Mouse (Mus musculus): ENCODE data around the gene Mrps15. TPM values are rescaled to one million over a fixed set of nuclear protein-coding genes. Genes with fewer than 3 reads are reported as not detected.

Gene Mrps15
- polyA plus RNA-seq, 1 experiment from 2014 or later = 130 TPM

DNA sequence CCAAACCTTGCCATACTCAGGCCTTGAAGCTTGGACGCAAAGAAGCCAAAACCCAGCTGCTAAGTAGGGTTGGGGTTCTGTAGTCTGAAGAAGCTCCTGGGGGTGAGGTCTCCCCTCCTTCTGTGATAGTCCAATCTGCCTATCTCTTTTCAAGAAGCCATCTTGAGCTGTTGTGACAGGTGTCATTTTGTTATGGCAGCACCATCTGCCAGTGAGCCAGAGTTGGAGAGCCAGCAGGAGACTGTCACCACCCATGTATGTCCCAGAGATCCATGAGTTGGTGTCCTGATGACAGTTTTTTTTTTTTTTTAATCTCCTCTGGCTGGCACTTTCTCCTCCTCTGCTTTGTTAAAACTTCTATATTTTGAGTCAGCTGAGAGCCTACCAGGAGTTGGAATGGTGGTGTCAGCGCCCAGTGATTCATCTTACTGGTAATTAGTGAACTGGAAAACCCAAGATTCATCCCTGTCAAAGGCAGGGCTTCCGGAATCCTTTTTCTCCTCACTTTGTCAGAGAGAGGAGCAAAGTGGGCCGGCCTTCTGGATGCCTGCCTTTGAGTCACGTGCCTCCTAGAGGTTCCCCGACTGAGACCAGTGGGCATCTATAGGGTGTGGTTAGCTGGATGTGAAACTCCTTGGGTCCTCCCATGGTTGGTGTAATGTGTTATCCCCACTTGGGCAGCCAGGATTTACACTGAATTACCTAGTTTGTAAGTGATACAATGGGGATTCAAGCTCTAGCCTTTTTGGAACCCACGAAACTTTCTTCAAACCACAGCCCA lies 55.5 kb downstream of the Mrps15 start:
- no peak for ATAC-seq (ENCODE audit: insufficient number of reproducible peaks, low FRiP score, low TSS enrichment, low read depth)
- no peaks in the 10 kb centered on the region for H3K9me3 ChIP-seq
- H3K4me1 ChIP-seq = peaks cover 41% of the 10 kb centered on the region
- peak overlapping the region; percentile 86 for H3K27ac ChIP-seq
- WGBS = 49% methylated on average over 7 of the region's 7 CpGs
- no peak overlapping the region for H3K4me3 ChIP-seq
- H3K36me3 ChIP-seq = peaks cover 12% of the 10 kb centered on the region
- H3K9ac ChIP-seq = no peak overlapping the region
- H3K4me2 ChIP-seq = no peak overlapping the region
- no peaks in the 10 kb centered on the region for H3K27me3 ChIP-seq

- Histone ChIP-seq H3K36me3 (peaks cover 9% of the 10 kb centered on the region), H3K4me1 (peaks cover 40% of the 10 kb centered on the region), H3K27me3 (no peaks in the 10 kb centered on the region), H3K27ac (peak overlapping the region; percentile 86), H3K9ac (0 out of 2 replicates have a peak overlapping the region, but pooled peaks have one; percentile 18), H3K4me3 (peak overlapping the region; percentile 84), H3K4me2 (peak overlapping the region; percentile 85), H3K9me3 (no peaks in the 10 kb centered on the region)
- peak; percentile 59; the same call in 1 of the 2 replicates for ATAC-seq (ENCODE audit: insufficient number of reproducible peaks, low FRiP score, low TSS enrichment, low read depth)
- WGBS = 2% methylated on average over 15 of the region's 15 CpGs
Observed at GRCm38 (mm10) chr4:126103057-126103581, 56.4 kb downstream of the Mrps15 start.

DNA sequence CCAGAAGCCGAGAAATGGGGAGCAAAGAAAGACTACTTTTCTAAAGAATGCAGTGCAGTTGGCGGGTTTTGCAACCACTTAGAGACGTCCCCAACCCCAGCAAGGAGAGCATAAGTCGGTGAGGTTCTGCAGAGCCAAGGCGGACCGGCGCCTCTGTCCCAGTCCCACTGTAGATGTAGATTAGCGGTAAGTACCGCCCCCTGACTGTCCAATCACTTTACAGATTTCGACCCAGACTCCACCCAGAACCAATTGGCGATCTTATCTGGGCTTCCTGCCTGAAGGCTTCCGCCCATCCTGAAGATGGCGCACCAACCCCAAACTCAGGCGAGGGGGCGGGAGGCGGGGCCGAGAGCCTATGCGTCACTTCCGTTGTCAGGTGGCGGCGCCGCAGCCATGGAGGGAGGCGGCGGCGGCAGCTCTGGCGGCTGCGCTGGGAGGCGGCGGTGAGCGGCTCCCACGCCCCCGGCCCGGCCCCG lies 56.9 kb downstream of the Mrps15 start, which contains the start of gene Stk40:
Stk40 (plus strand) TSS at position 368 of the 479 bp plus-strand sequence.
- Histone ChIP-seq H3K27ac (peak within 1 kb of the TSS; percentile 86), H3K4me1 (peaks cover 45% of the 10 kb centered on the region)
- WGBS = under 1% methylated on average over 34 of the region's 34 CpGs

DNA sequence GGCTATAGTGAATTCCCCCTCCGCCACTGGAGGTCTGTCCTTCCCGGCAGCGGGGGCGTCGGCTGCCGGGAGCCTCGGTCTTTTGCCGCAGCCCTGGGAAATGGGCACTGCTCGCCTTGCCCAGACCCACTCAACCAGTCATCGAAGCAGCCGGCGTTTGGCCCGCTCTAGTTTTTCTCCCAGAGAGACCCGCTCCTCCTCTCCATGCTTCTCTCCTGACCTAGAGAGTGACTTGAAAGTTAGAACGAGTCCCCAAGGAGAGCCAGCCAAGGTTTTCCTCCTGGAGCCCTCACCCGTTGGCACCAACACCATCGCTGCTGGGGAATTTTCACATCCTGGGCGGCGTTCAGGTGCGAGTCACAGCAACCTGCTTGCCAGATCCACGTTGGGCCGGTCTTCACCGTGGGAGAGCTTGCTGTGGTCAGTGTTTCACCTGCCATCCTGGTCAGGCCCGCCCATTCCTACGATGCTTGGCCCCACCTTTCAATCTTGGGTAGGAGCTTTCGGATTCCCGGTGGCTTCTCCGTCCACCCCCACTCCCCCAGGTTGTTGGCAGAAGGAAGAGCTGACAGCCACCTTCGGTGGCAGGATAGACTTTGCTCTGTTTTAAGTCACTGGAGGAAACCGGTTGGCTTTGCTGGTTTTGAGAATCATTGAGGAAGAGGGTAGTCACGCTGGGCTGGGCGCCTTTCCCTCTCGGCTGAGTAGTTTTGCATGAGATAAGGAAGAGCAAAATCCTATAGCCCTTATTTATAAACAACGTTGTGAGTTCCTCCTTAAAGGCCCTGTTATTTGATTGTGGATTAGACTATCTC lies 57.7 kb downstream of the Mrps15 start:
- peak overlapping the region; percentile 85 for H3K4me2 ChIP-seq
- 3% methylated on average over 34 of the region's 34 CpGs for WGBS
- no peaks in the 10 kb centered on the region for H3K27me3 ChIP-seq
- H3K27ac ChIP-seq = peak overlapping the region; percentile 77
- no peaks in the 10 kb centered on the region; the same call in 1 of the 2 replicates for H3K36me3 ChIP-seq
- H3K9me3 ChIP-seq = no peaks in the 10 kb centered on the region
- peaks cover 42% of the 10 kb centered on the region for H3K4me1 ChIP-seq
- H3K9ac ChIP-seq = peak overlapping the region; percentile 66
- peak overlapping the region; percentile 84 for H3K4me3 ChIP-seq
- ATAC-seq (ENCODE audit: insufficient number of reproducible peaks, low FRiP score, low TSS enrichment, low read depth) = 0 out of 2 replicates have a peak, but pooled peaks have one; percentile 5

More for the DNA sequence above, 56.9 kb downstream of the Mrps15 start, which contains the start of gene Stk40:
- no peaks in the 10 kb centered on the region for H3K27me3 ChIP-seq
- peak within 1 kb of the TSS; percentile 85 for H3K4me2 ChIP-seq
- peak within 1 kb of the TSS; percentile 66 for H3K9ac ChIP-seq
- H3K9me3 ChIP-seq = no peaks in the 10 kb centered on the region
- peaks cover 4% of the 10 kb centered on the region; the same call in 1 of the 2 replicates for H3K36me3 ChIP-seq
- peak; percentile 97 for ATAC-seq (ENCODE audit: insufficient number of reproducible peaks, low FRiP score, low TSS enrichment, low read depth)
- peak within 1 kb of the TSS; percentile 84 for H3K4me3 ChIP-seq

Other genes with a start within 250 kb of the Mrps15 start
- gene Csf3r, start 22.4 kb upstream of the Mrps15 start, polyA plus RNA-seq (2015; fragmentation: Nextera tagmentation; extraction: Ambion mirVana) = 0.66 and 1.2 TPM in 2 replicates
- gene Oscp1, start 11.6 kb downstream of the Mrps15 start, polyA plus RNA-seq (2015; fragmentation: Nextera tagmentation; extraction: Ambion mirVana) = 11.5 TPM in 2 replicates
- 50.1 and 51.2 TPM in 2 replicates for gene Lsm10, start 49.7 kb downstream of the Mrps15 start, polyA plus RNA-seq (2015; fragmentation: Nextera tagmentation; extraction: Ambion mirVana)
- gene Stk40, start 57.0 kb downstream of the Mrps15 start, polyA plus RNA-seq (2015; fragmentation: Nextera tagmentation; extraction: Ambion mirVana) = 32.4 and 35.4 TPM in 2 replicates
- gene Eva1b, start 100.8 kb downstream of the Mrps15 start, polyA plus RNA-seq (2015; fragmentation: Nextera tagmentation; extraction: Ambion mirVana) = 81.0 and 86.3 TPM in 2 replicates
- gene Sh3d21, start 116.6 kb downstream of the Mrps15 start, polyA plus RNA-seq (2015; fragmentation: Nextera tagmentation; extraction: Ambion mirVana) = 12.1 and 13.8 TPM in 2 replicates
- gene Thrap3, start 155.8 kb downstream of the Mrps15 start, polyA plus RNA-seq (2015; fragmentation: Nextera tagmentation; extraction: Ambion mirVana) = 183 and 198 TPM in 2 replicates
- gene Map7d1, start 209.4 kb downstream of the Mrps15 start, polyA plus RNA-seq (2015; fragmentation: Nextera tagmentation; extraction: Ambion mirVana) = 46.5 and 50.3 TPM in 2 replicates
- 120 and 128 TPM in 2 replicates for gene Trappc3, start 215.4 kb downstream of the Mrps15 start, polyA plus RNA-seq (2015; fragmentation: Nextera tagmentation; extraction: Ambion mirVana)
- gene Col8a2, start 239.9 kb downstream of the Mrps15 start, polyA plus RNA-seq (2015; fragmentation: Nextera tagmentation; extraction: Ambion mirVana) = 71.2 and 79.7 TPM in 2 replicates